Comparison of ENCODE assay signal across 24 mouse cellular contexts in genomic region chr16:23952101-23952727, GRCm38 (mm10). TPM values are rescaled to one million over a fixed set of nuclear protein-coding genes. Genes with fewer than 3 reads are reported as not detected.
DNase-seq lines count a peak whose midpoint lies in the region; ATAC-seq and TF ChIP-seq lines count a peak whose summit lies in the region.
"Had no signal": no experiment of that assay in that cellular context is flagged by ENCODE, and none has a peak within 500 bp of the region (broad histone marks: within the 10 kb centered on the region; RNA-seq: fewer than 3 reads in every experiment).

No protein-coding gene starts in this region.

- no peaks in the 10 kb centered on the region for H3K27me3 ChIP-seq in embryonic facial prominence, embryonic 11.5 days (ENCODE audit: control insufficient read depth, insufficient read depth, low read length)
- no peaks in the 10 kb centered on the region for H3K27me3 ChIP-seq in embryonic facial prominence, embryonic 10.5 days (replicated peaks; ENCODE audit: low read depth, poor library complexity, severe bottlenecking)
- no peaks in the 10 kb centered on the region for H3K27me3 ChIP-seq in hindbrain, embryonic 15.5 days
- no peaks in the 10 kb centered on the region for H3K27me3 ChIP-seq in hindbrain, embryonic 12.5 days
- H3K27me3 ChIP-seq in midbrain, embryonic 11.5 days (ENCODE audit: control insufficient read depth, insufficient read depth, low read length): no peaks in the 10 kb centered on the region
- H3K27me3 ChIP-seq in midbrain, embryonic 14.5 days (ENCODE audit: control insufficient read depth, insufficient read depth, low read length): no peaks in the 10 kb centered on the region
- H3K27me3 ChIP-seq in hindbrain, postnatal 0 days (ENCODE audit: insufficient read depth, low read length): no peaks in the 10 kb centered on the region
- H3K27me3 ChIP-seq: intestine, embryonic 15.5 days; limb, embryonic 13.5 days had no signal

- H3K36me3 ChIP-seq in embryonic facial prominence, embryonic 11.5 days (replicated peaks; ENCODE audit: control insufficient read depth, insufficient read depth, low read depth, low read length): no peaks in the 10 kb centered on the region
- no peaks in the 10 kb centered on the region for H3K36me3 ChIP-seq in embryonic facial prominence, embryonic 10.5 days (replicated peaks)
- no peaks in the 10 kb centered on the region for H3K36me3 ChIP-seq in hindbrain, embryonic 15.5 days
- no peaks in the 10 kb centered on the region for H3K36me3 ChIP-seq in hindbrain, embryonic 12.5 days
- no peaks in the 10 kb centered on the region for H3K36me3 ChIP-seq in midbrain, embryonic 11.5 days (ENCODE audit: control insufficient read depth, insufficient read depth, low read length)
- H3K36me3 ChIP-seq in midbrain, embryonic 14.5 days (ENCODE audit: control insufficient read depth, insufficient read depth, low read length): no peaks in the 10 kb centered on the region
- no peaks in the 10 kb centered on the region for H3K36me3 ChIP-seq in hindbrain, postnatal 0 days (ENCODE audit: insufficient read depth, low read length)
- H3K36me3 ChIP-seq: intestine, embryonic 15.5 days; limb, embryonic 13.5 days had no signal

- no peaks in the 10 kb centered on the region for H3K9me3 ChIP-seq in embryonic facial prominence, embryonic 11.5 days (replicated peaks; ENCODE audit: control insufficient read depth, low read length)
- no peaks in the 10 kb centered on the region for H3K9me3 ChIP-seq in embryonic facial prominence, embryonic 10.5 days
- no peaks in the 10 kb centered on the region for H3K9me3 ChIP-seq in hindbrain, embryonic 15.5 days
- no peaks in the 10 kb centered on the region for H3K9me3 ChIP-seq in hindbrain, embryonic 12.5 days (replicated peaks)
- no peaks in the 10 kb centered on the region for H3K9me3 ChIP-seq in midbrain, embryonic 11.5 days (ENCODE audit: control insufficient read depth, low read length)
- H3K9me3 ChIP-seq in midbrain, embryonic 14.5 days (ENCODE audit: control insufficient read depth, low read length): no peaks in the 10 kb centered on the region
- no peaks in the 10 kb centered on the region for H3K9me3 ChIP-seq in hindbrain, postnatal 0 days (ENCODE audit: low read length)
- H3K9me3 ChIP-seq: intestine, embryonic 15.5 days; limb, embryonic 13.5 days had no signal

- no peak overlapping the region for H3K4me2 ChIP-seq in embryonic facial prominence, embryonic 11.5 days (ENCODE audit: low read depth, low read length)
- H3K4me2 ChIP-seq in hindbrain, embryonic 15.5 days: no peak overlapping the region
- no peak overlapping the region for H3K4me2 ChIP-seq in hindbrain, embryonic 12.5 days (replicated peaks)
- H3K4me2 ChIP-seq in midbrain, embryonic 11.5 days: no peak overlapping the region
- H3K4me2 ChIP-seq in midbrain, embryonic 14.5 days (ENCODE audit: low read length): no peak overlapping the region
- H3K4me2 ChIP-seq in hindbrain, postnatal 0 days (ENCODE audit: low read depth, low read length): no peak overlapping the region
- H3K4me2 ChIP-seq: heart, embryonic 11.5 days; intestine, embryonic 15.5 days; limb, embryonic 13.5 days; lung, embryonic 14.5 days had no signal

- ATAC-seq in embryonic facial prominence, embryonic 11.5 days (replicated peaks; ENCODE audit: insufficient number of reproducible peaks, low FRiP score, low TSS enrichment, low read depth): peak; percentile 62; the same call in 1 of the 2 replicates
- 0 out of 2 replicates have a peak, but pooled peaks have one; percentile 34 for ATAC-seq in hindbrain, embryonic 15.5 days (ENCODE audit: low FRiP score, low read depth)
- no peak for ATAC-seq in hindbrain, embryonic 12.5 days (ENCODE audit: low FRiP score)
- ATAC-seq in midbrain, embryonic 11.5 days (ENCODE audit: low FRiP score): peak; percentile 38; the same call in 1 of the 2 replicates
- no peak for ATAC-seq in midbrain, embryonic 14.5 days (ENCODE audit: low FRiP score, low TSS enrichment)
- no peak for ATAC-seq in hindbrain, postnatal 0 days
- ATAC-seq: CD4-positive, CD25-positive, alpha-beta regulatory T cell, adult 4 months; intestine, embryonic 15.5 days had no signal

- WGBS in embryonic facial prominence, embryonic 11.5 days: 70% methylated on average over 4 of the region's 4 CpGs
- WGBS in embryonic facial prominence, embryonic 10.5 days: 77% methylated on average over 4 of the region's 4 CpGs
- WGBS in hindbrain, embryonic 15.5 days: 82% methylated on average over 4 of the region's 4 CpGs
- WGBS in hindbrain, embryonic 12.5 days: 75% methylated on average over 4 of the region's 4 CpGs
- 72% methylated on average over 4 of the region's 4 CpGs for WGBS in midbrain, embryonic 11.5 days
- 70% methylated on average over 4 of the region's 4 CpGs for WGBS in midbrain, embryonic 14.5 days
- 74% methylated on average over 4 of the region's 4 CpGs for WGBS in hindbrain, postnatal 0 days

- peak; percentile 21; the same call in 1 of the 2 replicates for TF ChIP-seq CTCF in hindbrain, postnatal 0 days (IDR thresholded peaks at IDR 0.05; ENCODE audit: low read depth)

- H3K4me1 ChIP-seq in embryonic facial prominence, embryonic 11.5 days (ENCODE audit: control insufficient read depth, insufficient read depth, low read length): no peaks in the 10 kb centered on the region
- H3K4me1 ChIP-seq in embryonic facial prominence, embryonic 10.5 days: no peaks in the 10 kb centered on the region; the same call in 1 of the 2 replicates
- H3K4me1 ChIP-seq in hindbrain, embryonic 15.5 days (replicated peaks): no peaks in the 10 kb centered on the region
- H3K4me1 ChIP-seq in hindbrain, embryonic 12.5 days: no peaks in the 10 kb centered on the region
- no peaks in the 10 kb centered on the region for H3K4me1 ChIP-seq in midbrain, embryonic 11.5 days (ENCODE audit: control insufficient read depth, insufficient read depth, low read length)
- H3K4me1 ChIP-seq in midbrain, embryonic 14.5 days (ENCODE audit: control insufficient read depth, insufficient read depth, low read length): no peaks in the 10 kb centered on the region
- peaks cover 4% of the 10 kb centered on the region; the same call in 1 of the 2 replicates for H3K4me1 ChIP-seq in hindbrain, postnatal 0 days (ENCODE audit: insufficient read depth, low read length)
- H3K4me1 ChIP-seq: intestine, embryonic 15.5 days had no signal

- no peak for DNase-seq in embryonic facial prominence, embryonic 11.5 days (ENCODE audit: low spot score)
- no peak for DNase-seq in embryonic facial prominence, embryonic 10.5 days (ENCODE audit: low spot score)
- no peak for DNase-seq in midbrain, embryonic 11.5 days (ENCODE audit: low spot score, missing footprints)
- no peak for DNase-seq in midbrain, embryonic 14.5 days
- no peak for DNase-seq in hindbrain, postnatal 0 days (ENCODE audit: low spot score)
- DNase-seq in lung, adult 18-20 months: no peak
- DNase-seq: adrenal gland, adult 2 months; cerebellum, postnatal 10 days; embryo, embryonic 11 days; gastrocnemius, postnatal 25 days; heart, postnatal 14 days; kidney, postnatal 10 days; lung, embryonic 14.5 days; thymus, adult 18-20 months had no signal

- no peak overlapping the region for H3K27ac ChIP-seq in embryonic facial prominence, embryonic 11.5 days (replicated peaks; ENCODE audit: low read depth, low read length)
- no peak overlapping the region for H3K27ac ChIP-seq in embryonic facial prominence, embryonic 10.5 days (replicated peaks)
- H3K27ac ChIP-seq in hindbrain, embryonic 15.5 days (replicated peaks): no peak overlapping the region
- H3K27ac ChIP-seq in hindbrain, embryonic 12.5 days: no peak overlapping the region
- no peak overlapping the region for H3K27ac ChIP-seq in midbrain, embryonic 11.5 days (ENCODE audit: low read depth, low read length)
- no peak overlapping the region for H3K27ac ChIP-seq in midbrain, embryonic 14.5 days (replicated peaks; ENCODE audit: low read depth, low read length)
- H3K27ac ChIP-seq in hindbrain, postnatal 0 days: no peak overlapping the region
- H3K27ac ChIP-seq: intestine, embryonic 15.5 days; limb, embryonic 13.5 days had no signal

- H3K9ac ChIP-seq in embryonic facial prominence, embryonic 11.5 days (replicated peaks; ENCODE audit: low read length): no peak overlapping the region
- no peak overlapping the region for H3K9ac ChIP-seq in hindbrain, embryonic 15.5 days
- no peak overlapping the region for H3K9ac ChIP-seq in hindbrain, embryonic 12.5 days
- H3K9ac ChIP-seq in midbrain, embryonic 11.5 days (ENCODE audit: low read length): no peak overlapping the region
- no peak overlapping the region for H3K9ac ChIP-seq in midbrain, embryonic 14.5 days (replicated peaks; ENCODE audit: low read length)
- H3K9ac ChIP-seq in hindbrain, postnatal 0 days (replicated peaks; ENCODE audit: low read length): no peak overlapping the region
- H3K9ac ChIP-seq: intestine, embryonic 15.5 days; limb, embryonic 13.5 days; lung, embryonic 14.5 days had no signal

- no peak overlapping the region for H3K4me3 ChIP-seq in embryonic facial prominence, embryonic 11.5 days (ENCODE audit: low read depth, low read length)
- no peak overlapping the region for H3K4me3 ChIP-seq in embryonic facial prominence, embryonic 10.5 days
- H3K4me3 ChIP-seq in hindbrain, embryonic 15.5 days: no peak overlapping the region
- no peak overlapping the region for H3K4me3 ChIP-seq in hindbrain, embryonic 12.5 days
- no peak overlapping the region for H3K4me3 ChIP-seq in midbrain, embryonic 11.5 days (ENCODE audit: low read depth, low read length)
- no peak overlapping the region for H3K4me3 ChIP-seq in midbrain, embryonic 14.5 days (replicated peaks; ENCODE audit: low read depth, low read length)
- no peak overlapping the region for H3K4me3 ChIP-seq in hindbrain, postnatal 0 days (ENCODE audit: low read length)
- H3K4me3 ChIP-seq: erythroblast, embryonic 14.5 days; intestine, embryonic 15.5 days; left cerebral cortex, adult 2 months; limb, embryonic 13.5 days had no signal

RNA-seq across cellular contexts. Expression of gene Rtp2, which starts 20.0 kb away (rescaled TPM):
- not detected in 2 replicates for polyA plus RNA-seq in embryonic facial prominence, embryonic 11.5 days (2014; fragmentation: Nextera tagmentation; extraction: Ambion mirVana)
- polyA plus RNA-seq in embryonic facial prominence, embryonic 10.5 days (2016; fragmentation: Nextera tagmentation; extraction: Ambion mirVana): 0.10 TPM in 1 of 2 replicates, not detected in the other
- polyA plus RNA-seq in hindbrain, embryonic 15.5 days (2015; fragmentation: Nextera tagmentation; extraction: Ambion mirVana): 0.17 TPM in 1 of 2 replicates, not detected in the other
- not detected in 2 replicates for polyA plus RNA-seq in hindbrain, embryonic 12.5 days (2016; fragmentation: Nextera tagmentation; extraction: Ambion mirVana)
- not detected in 2 replicates for polyA plus RNA-seq in midbrain, embryonic 11.5 days (2014; fragmentation: Nextera tagmentation; extraction: Ambion mirVana)
- not detected in 2 replicates for polyA plus RNA-seq in midbrain, embryonic 14.5 days (2014; fragmentation: Nextera tagmentation; extraction: Ambion mirVana)
- not detected in 2 replicates for total RNA-seq in hindbrain, postnatal 0 days (2014; rRNA removed)
- polyA plus RNA-seq in hindbrain, postnatal 0 days (2015; fragmentation: Nextera tagmentation; extraction: Ambion mirVana): 0.24 and 0.25 TPM in 2 replicates
- total RNA-seq: adrenal gland, adult 2 months; gastrocnemius, postnatal 25 days; heart, postnatal 14 days; left cerebral cortex, adult 2 months; MEL had no signal
- polyA plus RNA-seq: adrenal gland, adult 2 months; erythroblast, embryonic 14.5 days; heart, embryonic 11.5 days; intestine, embryonic 15.5 days; limb, embryonic 13.5 days; lung, embryonic 14.5 days had no signal

RNA-seq across cellular contexts. Expression of gene Gm37419, which starts 36.1 kb away (rescaled TPM):
- not detected in 2 replicates for polyA plus RNA-seq in embryonic facial prominence, embryonic 11.5 days (2014; fragmentation: Nextera tagmentation; extraction: Ambion mirVana)
- polyA plus RNA-seq in embryonic facial prominence, embryonic 10.5 days (2016; fragmentation: Nextera tagmentation; extraction: Ambion mirVana): not detected in 2 replicates
- polyA plus RNA-seq in hindbrain, embryonic 15.5 days (2015; fragmentation: Nextera tagmentation; extraction: Ambion mirVana): not detected in 2 replicates
- not detected in 2 replicates for polyA plus RNA-seq in hindbrain, embryonic 12.5 days (2016; fragmentation: Nextera tagmentation; extraction: Ambion mirVana)
- not detected in 2 replicates for polyA plus RNA-seq in midbrain, embryonic 11.5 days (2014; fragmentation: Nextera tagmentation; extraction: Ambion mirVana)
- not detected in 2 replicates for polyA plus RNA-seq in midbrain, embryonic 14.5 days (2014; fragmentation: Nextera tagmentation; extraction: Ambion mirVana)
- total RNA-seq in hindbrain, postnatal 0 days (2014; rRNA removed): not detected in 2 replicates
- polyA plus RNA-seq in hindbrain, postnatal 0 days (2015; fragmentation: Nextera tagmentation; extraction: Ambion mirVana): not detected in 2 replicates
- total RNA-seq: adrenal gland, adult 2 months; gastrocnemius, postnatal 25 days; heart, postnatal 14 days; layer of hippocampus, adult 8-10 months; left cerebral cortex, adult 2 months; MEL had no signal
- polyA plus RNA-seq: adrenal gland, adult 2 months; CD4-positive, CD25-positive, alpha-beta regulatory T cell, adult 4 months; erythroblast, embryonic 14.5 days; heart, embryonic 11.5 days; intestine, embryonic 15.5 days; limb, embryonic 13.5 days; lung, embryonic 14.5 days had no signal

RNA-seq across cellular contexts. Expression of gene Bcl6, which starts 36.4 kb away (rescaled TPM):
- polyA plus RNA-seq in embryonic facial prominence, embryonic 11.5 days (2014; fragmentation: Nextera tagmentation; extraction: Ambion mirVana): 0.25 and 0.56 TPM in 2 replicates
- polyA plus RNA-seq in embryonic facial prominence, embryonic 10.5 days (2016; fragmentation: Nextera tagmentation; extraction: Ambion mirVana): 0.16 and 0.25 TPM in 2 replicates
- polyA plus RNA-seq in hindbrain, embryonic 15.5 days (2015; fragmentation: Nextera tagmentation; extraction: Ambion mirVana): 0.41 and 0.72 TPM in 2 replicates
- 0.12 and 0.18 TPM in 2 replicates for polyA plus RNA-seq in hindbrain, embryonic 12.5 days (2016; fragmentation: Nextera tagmentation; extraction: Ambion mirVana)
- 0.11 TPM in 1 of 2 replicates, not detected in the other for polyA plus RNA-seq in midbrain, embryonic 11.5 days (2014; fragmentation: Nextera tagmentation; extraction: Ambion mirVana)
- polyA plus RNA-seq in midbrain, embryonic 14.5 days (2014; fragmentation: Nextera tagmentation; extraction: Ambion mirVana): 0.26 and 0.39 TPM in 2 replicates
- total RNA-seq in hindbrain, postnatal 0 days (2014; rRNA removed): 1.8 and 4.6 TPM in 2 replicates
- polyA plus RNA-seq in hindbrain, postnatal 0 days (2015; fragmentation: Nextera tagmentation; extraction: Ambion mirVana): 0.34 and 0.44 TPM in 2 replicates
- total RNA-seq: MEL had no signal

Comparison
In these comparisons a context has a peak if more than half of its experiments do, and no peak if none do; other contexts are left out.
1. ATAC-seq: peak in embryonic facial prominence, embryonic 11.5 days (single experiment), hindbrain, embryonic 15.5 days (single experiment) and midbrain, embryonic 11.5 days (single experiment); none in hindbrain, embryonic 12.5 days (single experiment), midbrain, embryonic 14.5 days (single experiment) and hindbrain, postnatal 0 days (single experiment).